Mouse (Mus musculus): ENCODE results near the gene Rxfp2.

The Rxfp2 gene

DNA sequence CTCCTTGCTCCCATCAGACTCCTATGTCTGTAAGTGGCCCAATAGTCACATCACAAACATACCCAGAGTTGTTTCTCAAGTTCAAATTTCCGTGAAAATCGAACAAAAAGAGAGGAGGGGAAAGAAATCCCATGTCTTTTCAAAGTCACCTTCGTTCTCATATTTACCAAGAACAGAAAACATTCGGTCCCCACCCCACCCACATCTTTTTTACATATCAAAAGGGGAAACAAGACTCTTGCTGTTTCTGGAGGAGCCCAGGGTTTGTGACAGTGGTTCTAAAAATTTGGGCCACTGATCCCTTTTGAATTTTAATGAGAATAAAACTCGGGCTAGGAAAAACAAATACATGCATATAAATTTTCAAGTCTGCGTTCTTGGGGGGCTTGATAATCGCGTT is 92.8 kb downstream of the Rxfp2 start:
- no peak for ATAC-seq (ENCODE audit: insufficient number of reproducible peaks, low FRiP score, low TSS enrichment)

- no peak for ATAC-seq (ENCODE audit: insufficient number of reproducible peaks, low FRiP score, low TSS enrichment)
Observed at GRCm38 (mm10) chr5:150114007-150114406, 95.5 kb downstream of the Rxfp2 start.

DNA sequence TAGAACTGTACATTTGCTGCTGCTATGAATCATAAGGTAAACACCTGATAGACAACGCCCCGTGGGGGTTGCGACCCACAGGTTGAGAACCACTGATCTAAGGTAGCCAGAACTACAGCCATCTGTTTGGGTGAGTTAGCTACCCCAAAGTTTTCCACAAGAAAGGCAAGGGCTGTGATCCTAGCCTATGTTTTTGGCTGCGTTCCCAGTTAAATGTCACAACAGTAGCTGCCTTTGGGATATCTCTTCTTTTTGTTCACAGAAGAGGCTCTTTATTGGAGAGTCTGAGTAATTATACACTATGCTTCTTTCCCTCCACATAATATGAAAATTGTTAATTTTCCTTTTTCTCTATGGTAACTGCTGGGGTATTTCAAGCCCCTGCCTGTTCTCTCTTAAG is 96.3 kb downstream of the Rxfp2 start:
- ATAC-seq (ENCODE audit: insufficient number of reproducible peaks, low FRiP score, low TSS enrichment), result no peak

GRCm38 (mm10) chr5:150115271-150116092 is 97.0 kb downstream of the Rxfp2 start:
- no peak for ATAC-seq (ENCODE audit: insufficient number of reproducible peaks, low FRiP score, low TSS enrichment)

- no peak for ATAC-seq (ENCODE audit: insufficient number of reproducible peaks, low FRiP score, low TSS enrichment)
Observed at GRCm38 (mm10) chr5:150116216-150116905, 97.9 kb downstream of the Rxfp2 start.

DNA sequence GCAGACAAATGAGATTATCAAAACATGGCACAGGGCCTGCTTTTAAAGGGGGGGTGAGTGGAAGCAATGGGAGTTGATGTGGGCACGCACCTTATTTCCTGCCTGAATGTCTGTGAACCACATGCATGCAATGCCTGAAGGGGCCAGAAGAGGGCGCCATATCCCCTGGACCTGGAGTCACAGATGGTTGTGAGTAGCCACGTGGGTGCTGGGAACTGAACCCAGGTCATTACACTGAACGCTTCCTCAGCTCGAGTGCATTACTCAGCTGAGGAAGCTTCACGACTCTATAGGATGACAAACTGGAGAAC is 98.4 kb downstream of the Rxfp2 start:
- ATAC-seq (ENCODE audit: insufficient number of reproducible peaks, low FRiP score, low TSS enrichment), result no peak

GRCm38 (mm10) chr5:150118124-150118454 is 99.6 kb downstream of the Rxfp2 start:
- ATAC-seq (ENCODE audit: insufficient number of reproducible peaks, low FRiP score, low TSS enrichment), result no peak

- peak; percentile 87 for ATAC-seq (ENCODE audit: insufficient number of reproducible peaks, low FRiP score, low TSS enrichment)
Observed at GRCm38 (mm10) chr5:150118455-150119241, 100.2 kb downstream of the Rxfp2 start, which contains the start of gene Fry. TSS of gene Fry (plus strand) at chr5:150118645.

DNA sequence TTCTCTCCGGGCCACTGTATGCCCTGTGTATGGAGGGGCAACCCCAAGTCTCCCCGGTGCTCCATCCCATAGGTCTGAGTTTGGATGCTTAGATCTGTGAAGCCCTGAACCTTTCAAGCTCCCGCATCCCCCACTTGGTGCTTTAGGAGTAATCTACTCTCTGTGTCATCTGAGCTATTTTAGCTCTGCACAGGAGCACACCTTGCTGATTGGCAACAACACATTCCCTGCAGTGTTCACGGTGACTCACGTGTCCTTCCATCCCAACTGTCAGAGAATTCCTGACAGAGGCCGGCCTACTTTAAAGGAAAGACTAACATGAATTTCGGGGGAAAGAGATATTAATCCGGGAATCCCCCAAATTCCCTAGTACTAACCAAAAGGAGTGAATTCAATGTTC is 102.2 kb downstream of the Rxfp2 start:
- ATAC-seq (ENCODE audit: insufficient number of reproducible peaks, low FRiP score, low TSS enrichment), result no peak

DNA sequence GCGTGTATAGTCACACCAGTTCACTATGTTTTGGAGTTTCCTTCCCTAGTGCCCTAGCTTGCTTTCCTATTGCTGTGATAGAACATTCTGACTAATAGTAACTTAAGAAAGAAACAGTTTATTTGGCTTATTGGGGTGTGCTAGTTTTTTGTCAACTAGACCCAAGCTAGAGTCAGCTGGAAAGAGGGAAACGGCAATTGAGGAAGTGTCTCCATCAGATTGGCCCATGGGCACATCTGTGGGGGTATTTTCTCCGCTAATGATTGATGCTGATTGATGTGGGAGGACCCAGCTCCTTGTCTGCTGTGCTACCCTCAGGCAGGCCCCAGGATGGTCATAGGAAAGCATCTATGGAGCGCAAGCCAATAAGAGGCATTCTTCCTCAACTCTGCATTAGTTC is 103.6 kb downstream of the Rxfp2 start:
- no peak for ATAC-seq (ENCODE audit: insufficient number of reproducible peaks, low FRiP score, low TSS enrichment)

DNA sequence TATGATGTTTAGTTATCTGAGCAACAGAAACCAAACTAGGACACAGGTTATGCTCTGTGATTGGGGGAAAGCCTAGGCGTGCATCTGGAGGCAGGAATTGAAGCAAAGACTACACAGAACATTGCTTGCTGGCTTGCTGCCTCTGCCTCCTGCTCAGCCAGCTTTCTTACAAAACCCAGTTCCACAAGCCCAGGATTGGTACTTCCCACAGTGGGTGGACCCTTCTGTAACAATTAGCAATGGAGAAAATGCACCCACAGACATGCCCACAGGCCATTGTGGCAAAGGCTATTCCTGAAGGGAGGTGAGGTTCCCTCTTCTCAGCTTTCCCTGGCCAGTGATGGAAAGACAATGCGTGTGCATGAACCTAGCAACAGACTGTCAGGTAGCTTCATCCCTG is 104.1 kb downstream of the Rxfp2 start:
- ATAC-seq (ENCODE audit: insufficient number of reproducible peaks, low FRiP score, low TSS enrichment), result no peak

DNA sequence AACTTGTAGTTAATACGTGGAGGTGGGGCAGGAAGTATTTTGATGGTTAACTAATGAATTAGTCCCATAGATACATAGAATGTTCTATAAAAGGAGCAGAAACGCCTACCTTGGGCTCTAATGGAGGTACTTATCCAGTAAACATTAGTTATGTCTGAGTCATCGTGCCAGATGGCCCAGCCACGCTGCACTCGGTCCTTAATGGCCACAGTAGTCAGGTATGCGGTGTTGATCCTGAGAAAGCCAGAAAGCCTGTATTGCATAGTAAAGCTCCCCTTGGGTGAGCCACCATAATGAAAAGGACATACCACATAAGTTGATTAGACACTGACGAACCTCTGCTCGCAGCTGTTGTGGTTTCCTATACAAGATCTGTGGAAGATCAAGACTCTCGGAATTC is 107.4 kb downstream of the Rxfp2 start:
- ATAC-seq (ENCODE audit: insufficient number of reproducible peaks, low FRiP score, low TSS enrichment), result no peak

GRCm38 (mm10) chr5:150128432-150128831 is 110.0 kb downstream of the Rxfp2 start:
- ATAC-seq (ENCODE audit: insufficient number of reproducible peaks, low FRiP score, low TSS enrichment), result no peak

DNA sequence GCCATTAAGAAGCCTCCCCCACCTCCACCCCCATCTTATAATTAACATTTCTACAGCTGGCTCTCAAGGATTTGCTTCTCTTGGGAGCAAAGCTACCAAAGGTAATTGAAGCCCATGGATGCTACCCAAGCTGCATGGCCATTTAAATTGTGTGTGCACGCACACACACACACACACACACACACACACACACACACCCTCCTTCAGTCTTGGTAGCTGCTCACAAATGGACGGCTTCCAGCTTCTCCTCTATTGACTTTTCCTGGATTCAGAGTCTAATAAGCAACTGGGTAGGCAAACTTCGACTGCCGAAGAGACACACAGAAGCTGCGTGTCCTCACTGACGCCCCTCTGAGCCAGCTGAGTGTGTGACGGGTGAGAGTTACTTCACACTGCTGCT is 111.7 kb downstream of the Rxfp2 start:
- no peak for ATAC-seq (ENCODE audit: insufficient number of reproducible peaks, low FRiP score, low TSS enrichment)

- ATAC-seq (ENCODE audit: insufficient number of reproducible peaks, low FRiP score, low TSS enrichment), result no peak
Observed at GRCm38 (mm10) chr5:150131166-150131565, 112.7 kb downstream of the Rxfp2 start.
